Mouse (Mus musculus) lung, adult 2 months (tissue): ENCODE results near the gene Amacr. TPM values are rescaled to one million over a fixed set of nuclear protein-coding genes. Genes with fewer than 3 reads are reported as not detected.

Experiments used
- DNase-seq: peaks from one replicate; pipeline ENCODE4 v3.0.0; 2022
- H3K4me1 ChIP-seq: fragments of 200-500 bp; 2 replicates; pipeline ENCODE4 v1.6.1; 2011; ENCODE audit warnings: low read length; ENCODE audit not compliant: control insufficient read depth, insufficient read depth
- H3K4me3 ChIP-seq: fragments of 200-500 bp; replicated peaks from 2 replicates; pipeline ENCODE3; 2011; ENCODE audit warnings: low read depth, mild to moderate bottlenecking, control low read depth, low read length; ENCODE audit errors: extremely low read depth
- CTCF ChIP-seq: fragments of 200-500 bp; IDR thresholded peaks from 2 replicates; pipeline ENCODE4 v1.5.1; 2011; ENCODE audit warnings: mild to moderate bottlenecking, low read length, control low read depth; ENCODE audit not compliant: insufficient read depth
- POLR2A ChIP-seq: fragments of 200-500 bp; IDR thresholded peaks from 2 replicates; pipeline ENCODE4 v1.6.1; 2011; ENCODE audit warnings: low read depth, mild to moderate bottlenecking, control low read depth, low read length, borderline replicate concordance; ENCODE audit errors: extremely low read depth
- WGBS: fragments of 180-500 bp; shearing (Covaris S2); methylation state at CpG from one replicate; pipeline ENCODE4 v1.1.7; 2018; 5-methylcytosine and 5-hydroxymethylcytosine counted together
- polyA plus RNA-seq: library from polyadenylated mRNA; depleted of rRNA; stranded (reverse); fragments of >200 nt; gene quantifications from 2 replicates; pipeline ENCODE4 v1.2.3, GENCODE M21; 2012; rRNA removed

Gene Amacr
- polyA plus RNA-seq, 1 experiment, result 6.9 TPM

- no peak for DNase-seq
- 63% methylated on average over 5 of the region's 5 CpGs for WGBS
- TF ChIP-seq POLR2A (no peak), CTCF (no peak)
- Histone ChIP-seq H3K4me3 (no peak overlapping the region), H3K4me1 (no peaks in the 10 kb centered on the region)
These were observed 61.3 kb downstream of the Amacr start for GRCm38 (mm10) chr15:11042828-11043227.

Other genes with a start within 250 kb of the Amacr start
- gene C1qtnf3, start 29.4 kb upstream of the Amacr start, polyA plus RNA-seq, result 0.38 and 1.7 TPM in 2 replicates
- not detected in 2 replicates for gene Slc45a2, start 19.0 kb downstream of the Amacr start, polyA plus RNA-seq
- gene Rxfp3, start 56.2 kb downstream of the Amacr start, polyA plus RNA-seq, result not detected in 2 replicates
- 0.74 and 1.2 TPM in 2 replicates for gene Adamts12, start 83.0 kb downstream of the Amacr start, polyA plus RNA-seq